Mouse (Mus musculus) spleen, postnatal 0 days (tissue): Measurements from ENCODE around the gene Jam3. TPM values are rescaled to one million over a fixed set of nuclear protein-coding genes. Genes with fewer than 3 reads are reported as not detected.

Experiments
- polyA plus RNA-seq: library from polyadenylated mRNA; unstranded; fragments of >200 nt; fragmentation: Nextera tagmentation; extraction: Ambion mirVana; gene quantifications from 2 replicates; pipeline ENCODE4 v1.2.1, GENCODE M21; 2015

Gene Jam3
- 12.4 and 16.9 TPM in 2 replicates for polyA plus RNA-seq

DNA sequence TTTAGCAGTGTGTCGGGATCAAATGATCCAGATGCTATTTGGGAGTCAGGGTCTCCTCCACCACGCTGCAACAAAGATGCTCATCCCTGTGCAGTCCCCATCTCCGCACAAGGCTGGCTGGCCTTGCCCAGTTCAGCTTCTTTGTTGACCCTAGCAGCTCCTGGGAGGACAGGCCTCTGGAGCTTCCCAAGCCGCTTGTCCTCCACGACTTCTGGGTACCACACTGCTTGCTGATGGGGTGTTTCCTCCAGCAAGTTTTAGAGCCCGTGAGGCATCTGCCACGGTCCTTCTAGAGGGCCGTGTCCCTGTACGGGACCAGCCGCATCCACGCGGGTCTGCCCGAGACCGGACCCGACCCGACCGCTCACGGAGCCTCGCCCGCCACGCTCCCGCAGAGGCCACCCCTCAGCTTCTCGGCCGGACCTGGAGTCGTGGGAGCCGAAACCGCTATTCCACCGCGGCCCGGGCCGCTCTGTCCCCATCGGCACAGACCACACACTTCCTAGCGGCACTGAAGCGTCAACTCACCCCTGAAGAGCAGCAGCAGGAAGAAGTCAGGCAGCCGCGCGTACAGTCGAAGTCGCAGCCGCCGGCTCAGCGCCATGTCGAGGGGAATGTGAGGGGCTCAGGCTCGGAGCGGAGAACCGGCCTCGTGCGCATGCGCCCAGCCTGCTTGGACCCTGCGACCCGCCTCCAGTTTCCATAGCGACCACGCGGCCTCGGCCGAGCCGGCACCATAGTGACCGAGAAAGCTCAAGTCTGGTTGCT, at the start of gene Jam3:
TSS of gene Jam3 (minus strand) at position 659 of the 768 bp plus-strand sequence.

Other genes starting within 250 kb of the Jam3 start
- not detected in 2 replicates for gene Gm1110, start 232.3 kb downstream of the Jam3 start, polyA plus RNA-seq
- 13.1 and 17.1 TPM in 2 replicates for gene Acad8, start 155.9 kb downstream of the Jam3 start, polyA plus RNA-seq
- 74.6 and 76.1 TPM in 2 replicates for gene Thyn1, start 155.7 kb downstream of the Jam3 start, polyA plus RNA-seq
- 10.7 and 12.6 TPM in 2 replicates for gene Vps26b, start 125.4 kb downstream of the Jam3 start, polyA plus RNA-seq
- gene Ncapd3, start 125.2 kb downstream of the Jam3 start, polyA plus RNA-seq: 30.7 and 35.9 TPM in 2 replicates
- gene Igsf9b, start 143.8 kb upstream of the Jam3 start, polyA plus RNA-seq: 0.18 and 0.20 TPM in 2 replicates
- gene Spata19, start 241.4 kb upstream of the Jam3 start, polyA plus RNA-seq: not detected in 2 replicates